Mouse (Mus musculus) hindbrain, embryonic 12.5 days (tissue): ENCODE measurements around the gene Shb. TPM values are rescaled to one million over a fixed set of nuclear protein-coding genes. Genes with fewer than 3 reads are reported as not detected.

Experiments
- ATAC-seq: fragments of 200-750 bp; cut with Nextera tagmentation; 2 replicates; pipeline ENCODE4 v1.8.0; 2017; ENCODE audit warnings: moderate TSS enrichment; ENCODE audit not compliant: low FRiP score
- H3K27ac ChIP-seq: fragments of 300-500 bp; sonication (generic); 2 replicates; pipeline ENCODE4 v1.5.1; 2016; ENCODE audit warnings: mild to moderate bottlenecking
- H3K27me3 ChIP-seq: fragments of 300-500 bp; sonication (generic); 2 replicates; pipeline ENCODE4 v1.6.1; 2016; ENCODE audit warnings: mild to moderate bottlenecking
- H3K36me3 ChIP-seq: fragments of 300-500 bp; sonication (generic); 2 replicates; pipeline ENCODE4 v1.6.1; 2016; ENCODE audit warnings: mild to moderate bottlenecking
- H3K4me1 ChIP-seq: fragments of 300-500 bp; sonication (generic); 2 replicates; pipeline ENCODE4 v1.6.1; 2016
- H3K4me2 ChIP-seq: fragments of 300-500 bp; sonication (generic); replicated peaks from 2 replicates; pipeline ENCODE4 v1.6.1; 2016; ENCODE audit warnings: mild to moderate bottlenecking
- H3K4me3 ChIP-seq: fragments of 300-500 bp; sonication (generic); 2 replicates; pipeline ENCODE4 v1.5.1; 2016; ENCODE audit warnings: mild to moderate bottlenecking
- H3K9ac ChIP-seq: fragments of 300-500 bp; sonication (generic); 2 replicates; pipeline ENCODE4 v1.6.1; 2016; ENCODE audit warnings: mild to moderate bottlenecking, moderate library complexity
- H3K9me3 ChIP-seq: fragments of 300-500 bp; sonication (generic); replicated peaks from 2 replicates; pipeline ENCODE4 v1.6.1; 2016; ENCODE audit warnings: mild to moderate bottlenecking
- WGBS: fragments of 180-500 bp; shearing (Covaris S2); methylation state at CpG from one replicate; pipeline ENCODE4 v1.1.7; 2016; 5-methylcytosine and 5-hydroxymethylcytosine counted together
- polyA plus RNA-seq: library from polyadenylated mRNA; unstranded; fragments of >200 nt; fragmentation: Nextera tagmentation; extraction: Ambion mirVana; gene quantifications from 2 replicates; pipeline ENCODE4 v1.2.1, GENCODE M21; 2016

Shb gene
- polyA plus RNA-seq, 1 experiment from 2014 or later = 10.0 TPM

- 39% methylated on average over 3 of the region's 3 CpGs for WGBS
- ATAC-seq = no peak
- Histone ChIP-seq H3K27me3 (0 out of 2 replicates have a peak, but pooled peaks cover 13% of the 10 kb centered on the region), H3K4me2 (no peak overlapping the region), H3K27ac (no peak overlapping the region), H3K9me3 (no peaks in the 10 kb centered on the region), H3K9ac (no peak overlapping the region), H3K4me1 (peaks cover 25% of the 10 kb centered on the region), H3K36me3 (no peaks in the 10 kb centered on the region), H3K4me3 (no peak overlapping the region)
These were observed 111.5 kb downstream of the Shb start for GRCm38 (mm10) chr4:45420733-45421132.

- ATAC-seq = no peak
- 84% methylated on average over 4 of the region's 4 CpGs for WGBS
- Histone ChIP-seq H3K9me3 (no peaks in the 10 kb centered on the region), H3K36me3 (no peaks in the 10 kb centered on the region), H3K27me3 (0 out of 2 replicates have a peak, but pooled peaks cover 10% of the 10 kb centered on the region), H3K27ac (no peak overlapping the region), H3K4me1 (peaks cover 24% of the 10 kb centered on the region), H3K9ac (no peak overlapping the region), H3K4me3 (no peak overlapping the region), H3K4me2 (no peak overlapping the region)
These were observed 113.2 kb downstream of the Shb start for GRCm38 (mm10) chr4:45419051-45419450.

GRCm38 (mm10) chr4:45418229-45418950, 113.9 kb downstream of the Shb start:
- Histone ChIP-seq H3K4me3 (no peak overlapping the region), H3K4me2 (peak overlapping the region; percentile 21; the same call in 1 of the 2 replicates), H3K27ac (no peak overlapping the region), H3K9ac (no peak overlapping the region), H3K27me3 (0 out of 2 replicates have a peak, but pooled peaks cover 7% of the 10 kb centered on the region), H3K9me3 (no peaks in the 10 kb centered on the region), H3K4me1 (peaks cover 18% of the 10 kb centered on the region), H3K36me3 (no peaks in the 10 kb centered on the region)
- WGBS = 30% methylated on average over 10 of the region's 11 CpGs
- peak; percentile 49 for ATAC-seq

GRCm38 (mm10) chr4:45416314-45416713, 116.0 kb downstream of the Shb start:
- 62% methylated on average over 7 of the region's 7 CpGs for WGBS

GRCm38 (mm10) chr4:45413674-45414338, 118.5 kb downstream of the Shb start:
- no peak for ATAC-seq
- no peaks in the 10 kb centered on the region for H3K9me3 ChIP-seq
- H3K27me3 ChIP-seq = peaks cover 5% of the 10 kb centered on the region; the same call in 1 of the 2 replicates
- no peak overlapping the region for H3K27ac ChIP-seq
- no peak overlapping the region for H3K4me2 ChIP-seq
- no peaks in the 10 kb centered on the region for H3K36me3 ChIP-seq
- no peak overlapping the region for H3K9ac ChIP-seq
- 84% methylated on average over 9 of the region's 9 CpGs for WGBS
- peaks cover 11% of the 10 kb centered on the region for H3K4me1 ChIP-seq
- no peak overlapping the region for H3K4me3 ChIP-seq

More at GRCm38 (mm10) chr4:45416314-45416713, 116.0 kb downstream of the Shb start:
- Histone ChIP-seq H3K9me3 (no peaks in the 10 kb centered on the region), H3K27me3 (no peaks in the 10 kb centered on the region), H3K27ac (no peak overlapping the region), H3K9ac (no peak overlapping the region), H3K4me3 (no peak overlapping the region), H3K4me1 (peaks cover 11% of the 10 kb centered on the region), H3K4me2 (no peak overlapping the region), H3K36me3 (no peaks in the 10 kb centered on the region)
- no peak for ATAC-seq

GRCm38 (mm10) chr4:45412433-45413192, 119.7 kb downstream of the Shb start:
- Histone ChIP-seq H3K36me3 (no peaks in the 10 kb centered on the region), H3K27ac (no peak overlapping the region), H3K9ac (no peak overlapping the region; the same call in 1 of the 2 replicates), H3K27me3 (peaks cover 5% of the 10 kb centered on the region; the same call in 1 of the 2 replicates), H3K9me3 (no peaks in the 10 kb centered on the region), H3K4me3 (no peak overlapping the region), H3K4me1 (peaks cover 5% of the 10 kb centered on the region), H3K4me2 (no peak overlapping the region)
- 71% methylated on average over 16 of the region's 16 CpGs for WGBS
- no peak for ATAC-seq

GRCm38 (mm10) chr4:45411181-45411790, 121.0 kb downstream of the Shb start:
- no peak overlapping the region for H3K4me3 ChIP-seq
- no peaks in the 10 kb centered on the region for H3K36me3 ChIP-seq
- peaks cover 5% of the 10 kb centered on the region; the same call in 1 of the 2 replicates for H3K27me3 ChIP-seq
- ATAC-seq = no peak
- H3K4me1 ChIP-seq = peaks cover 18% of the 10 kb centered on the region
- H3K9ac ChIP-seq = no peak overlapping the region
- no peaks in the 10 kb centered on the region for H3K9me3 ChIP-seq
- H3K4me2 ChIP-seq = no peak overlapping the region
- H3K27ac ChIP-seq = no peak overlapping the region
- WGBS = 90% methylated on average over 8 of the region's 8 CpGs

GRCm38 (mm10) chr4:45409270-45409669, 123.0 kb downstream of the Shb start:
- Histone ChIP-seq H3K27me3 (peaks cover 5% of the 10 kb centered on the region; the same call in 1 of the 2 replicates), H3K4me3 (peak overlapping the region; percentile 86), H3K4me2 (peak overlapping the region; percentile 81), H3K4me1 (peaks cover 25% of the 10 kb centered on the region), H3K9me3 (no peaks in the 10 kb centered on the region), H3K27ac (peak overlapping the region; percentile 89), H3K9ac (peak overlapping the region; percentile 95), H3K36me3 (peaks cover 7% of the 10 kb centered on the region)
- peak; percentile 21; the same call in 1 of the 2 replicates for ATAC-seq
- WGBS = 1% methylated on average over 10 of the region's 10 CpGs

GRCm38 (mm10) chr4:45408427-45409132, 123.7 kb downstream of the Shb start, which contains the start of gene Slc25a51:
Slc25a51 (minus strand) TSS chr4:45408766.
- peaks cover 14% of the 10 kb centered on the region for H3K36me3 ChIP-seq
- ATAC-seq = peak; percentile 96
- H3K27me3 ChIP-seq = peaks cover 5% of the 10 kb centered on the region; the same call in 1 of the 2 replicates
- H3K4me2 ChIP-seq = peak within 1 kb of the TSS; percentile 81
- no peaks in the 10 kb centered on the region for H3K9me3 ChIP-seq
- peak within 1 kb of the TSS; percentile 95 for H3K9ac ChIP-seq
- peak within 1 kb of the TSS; percentile 86 for H3K4me3 ChIP-seq
- peak within 1 kb of the TSS; percentile 89 for H3K27ac ChIP-seq
- WGBS = under 1% methylated on average over 63 of the region's 67 CpGs
- H3K4me1 ChIP-seq = peaks cover 25% of the 10 kb centered on the region

GRCm38 (mm10) chr4:45407703-45408334, 124.5 kb downstream of the Shb start:
- no peaks in the 10 kb centered on the region for H3K9me3 ChIP-seq
- WGBS = 1% methylated on average over 19 of the region's 19 CpGs
- H3K4me3 ChIP-seq = peak overlapping the region; percentile 86
- H3K4me1 ChIP-seq = peaks cover 25% of the 10 kb centered on the region
- no peak; the same call in 1 of the 2 replicates for ATAC-seq
- peak overlapping the region; percentile 95 for H3K9ac ChIP-seq
- peak overlapping the region; percentile 81 for H3K4me2 ChIP-seq
- H3K27ac ChIP-seq = peak overlapping the region; percentile 89
- H3K36me3 ChIP-seq = peaks cover 22% of the 10 kb centered on the region
- H3K27me3 ChIP-seq = peaks cover 5% of the 10 kb centered on the region; the same call in 1 of the 2 replicates
